Mouse (Mus musculus) heart, embryonic 12.5 days (tissue): ENCODE results near the gene Pycr1. TPM values are rescaled to one million over a fixed set of nuclear protein-coding genes. Genes with fewer than 3 reads are reported as not detected.

Experiments used
- ATAC-seq: fragments of 200-750 bp; cut with Nextera tagmentation; 2 replicates; pipeline ENCODE4 v1.8.0; 2017; ENCODE audit warnings: moderate TSS enrichment, moderate library complexity; ENCODE audit not compliant: insufficient number of reproducible peaks, low FRiP score
- H3K27ac ChIP-seq: fragments of 300-500 bp; sonication (generic); 2 replicates; pipeline ENCODE4 v1.5.1; 2016; ENCODE audit warnings: mild to moderate bottlenecking, moderate library complexity; ENCODE audit not compliant: poor library complexity, severe bottlenecking
- H3K27me3 ChIP-seq: fragments of 300-500 bp; sonication (generic); replicated peaks from 2 replicates; pipeline ENCODE4 v1.6.1; 2016; ENCODE audit warnings: mild to moderate bottlenecking, moderate library complexity
- H3K36me3 ChIP-seq: fragments of 300-500 bp; sonication (generic); 2 replicates; pipeline ENCODE4 v1.6.1; 2016; ENCODE audit warnings: mild to moderate bottlenecking, moderate library complexity
- H3K4me1 ChIP-seq: fragments of 300-500 bp; sonication (generic); replicated peaks from 2 replicates; pipeline ENCODE4 v1.6.1; 2016; ENCODE audit warnings: mild to moderate bottlenecking
- H3K4me2 ChIP-seq: fragments of 300-500 bp; sonication (generic); 2 replicates; pipeline ENCODE4 v1.6.1; 2016; ENCODE audit warnings: mild to moderate bottlenecking, moderate library complexity
- H3K4me3 ChIP-seq: fragments of 300-500 bp; sonication (generic); 2 replicates; pipeline ENCODE4 v1.5.1; 2016; ENCODE audit warnings: mild to moderate bottlenecking
- H3K9ac ChIP-seq: fragments of 300-500 bp; sonication (generic); 2 replicates; pipeline ENCODE4 v1.6.1; 2016; ENCODE audit warnings: mild to moderate bottlenecking, moderate library complexity
- H3K9me3 ChIP-seq: fragments of 300-500 bp; sonication (generic); replicated peaks from 2 replicates; pipeline ENCODE4 v1.6.1; 2016; ENCODE audit warnings: mild to moderate bottlenecking, moderate library complexity
- whole genome bisulfite sequencing: fragments of 180-500 bp; shearing (Covaris S2); methylation state at CpG from one replicate; pipeline ENCODE4 v1.1.7; 2016; 5-methylcytosine and 5-hydroxymethylcytosine counted together
- polyA plus RNA-seq: library from polyadenylated mRNA; unstranded; fragments of >200 nt; fragmentation: Nextera tagmentation; extraction: Ambion mirVana; gene quantifications from 2 replicates; pipeline ENCODE4 v1.2.1, GENCODE M21; 2016

Pycr1 gene
- polyA plus RNA-seq, 1 experiment from 2014 or later = 23.9 TPM

DNA sequence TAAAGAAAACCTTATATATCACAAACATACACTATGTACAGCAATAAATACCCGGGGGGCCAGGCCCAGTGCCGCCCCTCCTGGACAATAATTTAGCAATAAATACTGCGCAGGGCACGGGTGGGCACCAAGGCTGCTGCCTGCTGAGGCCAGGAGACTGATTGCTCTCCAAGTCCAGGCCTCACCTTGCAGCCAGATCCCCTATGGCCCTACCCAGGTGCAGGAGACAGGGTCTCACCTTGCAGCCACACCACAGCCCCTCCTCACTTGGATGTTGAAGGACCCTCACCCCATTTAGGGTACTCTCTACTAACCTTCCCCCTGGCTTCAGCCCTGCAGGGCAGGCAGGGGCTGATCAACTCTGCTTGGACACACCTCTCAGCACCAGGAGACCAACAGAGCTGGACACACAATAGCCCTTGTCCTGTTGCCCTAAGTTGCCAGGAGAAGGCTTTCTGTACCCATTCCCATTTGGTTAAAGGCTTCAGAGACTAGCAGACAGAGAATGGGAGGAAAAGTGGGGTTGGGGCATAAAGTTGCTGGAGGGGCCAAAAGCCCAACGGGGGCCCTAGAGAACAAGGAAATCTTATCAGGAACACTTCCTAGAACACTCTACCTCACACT lies 18.3 kb downstream of the Pycr1 start, which contains the start of gene Sirt7:
TSS of gene Sirt7 (minus strand) at position 89 of the 624 bp plus-strand sequence.
- H3K27ac ChIP-seq = peak within 1 kb of the TSS; percentile 54
- H3K4me1 ChIP-seq = peaks cover 37% of the 10 kb centered on the region
- no peaks in the 10 kb centered on the region for H3K9me3 ChIP-seq
- H3K4me2 ChIP-seq = peak within 1 kb of the TSS; percentile 91
- H3K9ac ChIP-seq = peak within 1 kb of the TSS; percentile 80
- H3K27me3 ChIP-seq = no peaks in the 10 kb centered on the region
- H3K36me3 ChIP-seq = peaks cover 51% of the 10 kb centered on the region
- WGBS = 12% methylated on average over 5 of the region's 5 CpGs
- ATAC-seq = no peak
- peak within 1 kb of the TSS; percentile 93 for H3K4me3 ChIP-seq

GRCm38 (mm10) chr11:120624680-120625111 lies 18.9 kb downstream of the Pycr1 start:
- Histone ChIP-seq H3K4me2 (peak overlapping the region; percentile 91), H3K27ac (peak overlapping the region; percentile 54), H3K27me3 (no peaks in the 10 kb centered on the region), H3K9me3 (no peaks in the 10 kb centered on the region), H3K36me3 (peaks cover 56% of the 10 kb centered on the region), H3K4me1 (peaks cover 31% of the 10 kb centered on the region), H3K4me3 (peak overlapping the region; percentile 93), H3K9ac (peak overlapping the region; percentile 80)
- peak; percentile 81 for ATAC-seq
- WGBS = under 1% methylated on average over 53 of the region's 53 CpGs

GRCm38 (mm10) chr11:120623961-120624679 lies 19.4 kb downstream of the Pycr1 start:
- peak; percentile 85 for ATAC-seq
- no peaks in the 10 kb centered on the region for H3K27me3 ChIP-seq
- peak overlapping the region; percentile 93 for H3K4me3 ChIP-seq
- peaks cover 56% of the 10 kb centered on the region for H3K36me3 ChIP-seq
- H3K4me1 ChIP-seq = peaks cover 26% of the 10 kb centered on the region
- peak overlapping the region; percentile 54 for H3K27ac ChIP-seq
- H3K4me2 ChIP-seq = peak overlapping the region; percentile 91
- peak overlapping the region; percentile 80 for H3K9ac ChIP-seq
- H3K9me3 ChIP-seq = no peaks in the 10 kb centered on the region
- 12% methylated on average over 30 of the region's 30 CpGs for WGBS

DNA sequence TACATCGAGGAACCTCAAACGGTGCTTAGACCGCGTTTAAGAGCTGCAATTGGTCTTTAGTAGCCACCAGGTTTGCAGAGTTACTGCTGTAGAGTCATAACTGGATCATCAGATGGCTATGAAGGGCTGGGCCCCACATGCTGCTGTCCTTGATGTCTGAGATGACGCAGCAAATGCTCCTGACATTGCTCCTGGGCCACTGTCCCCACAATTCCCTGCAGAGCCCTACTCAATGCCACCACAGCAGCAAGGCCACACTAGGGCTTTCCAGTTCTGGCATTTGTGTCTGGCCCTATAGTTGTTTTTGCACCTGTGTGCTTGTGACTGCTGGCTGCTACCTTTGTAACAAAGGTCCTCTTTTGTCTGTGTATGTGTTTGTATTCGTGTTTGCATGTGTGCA lies 20.8 kb downstream of the Pycr1 start:
- Histone ChIP-seq H3K4me3 (no peak overlapping the region), H3K27me3 (no peaks in the 10 kb centered on the region), H3K4me2 (no peak overlapping the region), H3K4me1 (peaks cover 28% of the 10 kb centered on the region), H3K27ac (no peak overlapping the region), H3K36me3 (peaks cover 60% of the 10 kb centered on the region), H3K9me3 (no peaks in the 10 kb centered on the region), H3K9ac (no peak overlapping the region)
- 84% methylated on average over 6 of the region's 6 CpGs for WGBS
- ATAC-seq = no peak

- Histone ChIP-seq H3K9me3 (no peaks in the 10 kb centered on the region), H3K36me3 (peaks cover 51% of the 10 kb centered on the region), H3K4me1 (peaks cover 32% of the 10 kb centered on the region), H3K4me2 (no peak overlapping the region), H3K9ac (no peak overlapping the region), H3K27ac (no peak overlapping the region), H3K27me3 (no peaks in the 10 kb centered on the region), H3K4me3 (no peak overlapping the region)
- WGBS = 90% methylated on average over 14 of the region's 14 CpGs
- no peak for ATAC-seq
These were observed 23.4 kb downstream of the Pycr1 start for GRCm38 (mm10) chr11:120620195-120620594.

DNA sequence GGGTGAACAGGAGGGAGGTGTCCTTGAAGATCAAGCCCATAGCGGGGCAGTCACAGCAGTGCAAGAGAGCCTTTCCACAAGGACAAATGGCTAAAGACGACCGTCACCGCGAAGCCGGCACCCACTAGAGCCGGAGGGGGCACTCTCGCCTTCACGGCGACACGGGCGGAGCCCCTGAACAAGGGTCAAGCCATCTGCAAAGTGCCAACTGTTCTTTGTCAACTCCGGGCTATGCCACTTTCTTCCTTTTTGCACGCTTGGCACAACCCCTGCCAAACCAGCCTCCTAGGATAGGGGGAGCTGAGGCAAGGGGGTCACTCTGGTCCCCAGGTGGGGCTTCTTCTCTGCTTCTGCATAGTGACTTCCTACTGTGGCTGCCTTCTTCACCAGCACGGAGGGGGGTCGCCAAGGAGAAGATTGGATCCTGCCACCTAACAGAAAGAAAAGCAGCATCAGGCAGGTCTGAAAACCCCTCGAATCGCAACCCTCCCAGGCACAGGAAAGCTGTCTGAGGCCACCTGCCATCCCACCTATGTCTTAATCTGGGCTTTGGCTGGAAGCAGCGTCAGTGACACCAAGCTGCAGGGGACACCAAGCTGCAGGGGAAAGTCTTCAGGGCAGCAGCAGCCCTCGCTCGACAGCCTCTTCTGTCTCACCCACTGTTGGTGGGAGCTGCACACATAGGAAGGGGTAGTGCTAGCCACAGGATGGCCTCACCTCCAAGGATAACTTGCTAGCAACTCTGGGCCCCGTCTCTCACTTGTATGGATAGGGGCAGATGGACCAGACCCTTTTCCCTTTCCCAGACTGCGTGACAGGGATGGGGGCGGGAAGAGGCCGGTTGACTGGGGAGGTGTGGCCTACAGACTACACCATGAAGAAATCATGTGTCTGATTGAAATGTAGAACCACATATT lies 24.7 kb downstream of the Pycr1 start:
- Histone ChIP-seq H3K4me3 (no peak overlapping the region), H3K9me3 (no peaks in the 10 kb centered on the region), H3K4me1 (peaks cover 29% of the 10 kb centered on the region), H3K36me3 (peaks cover 62% of the 10 kb centered on the region), H3K4me2 (peak overlapping the region; percentile 89; the same call in 1 of the 2 replicates), H3K9ac (no peak overlapping the region; the same call in 1 of the 2 replicates), H3K27me3 (no peaks in the 10 kb centered on the region), H3K27ac (no peak overlapping the region)
- WGBS = 93% methylated on average over 25 of the region's 25 CpGs
- no peak for ATAC-seq

DNA sequence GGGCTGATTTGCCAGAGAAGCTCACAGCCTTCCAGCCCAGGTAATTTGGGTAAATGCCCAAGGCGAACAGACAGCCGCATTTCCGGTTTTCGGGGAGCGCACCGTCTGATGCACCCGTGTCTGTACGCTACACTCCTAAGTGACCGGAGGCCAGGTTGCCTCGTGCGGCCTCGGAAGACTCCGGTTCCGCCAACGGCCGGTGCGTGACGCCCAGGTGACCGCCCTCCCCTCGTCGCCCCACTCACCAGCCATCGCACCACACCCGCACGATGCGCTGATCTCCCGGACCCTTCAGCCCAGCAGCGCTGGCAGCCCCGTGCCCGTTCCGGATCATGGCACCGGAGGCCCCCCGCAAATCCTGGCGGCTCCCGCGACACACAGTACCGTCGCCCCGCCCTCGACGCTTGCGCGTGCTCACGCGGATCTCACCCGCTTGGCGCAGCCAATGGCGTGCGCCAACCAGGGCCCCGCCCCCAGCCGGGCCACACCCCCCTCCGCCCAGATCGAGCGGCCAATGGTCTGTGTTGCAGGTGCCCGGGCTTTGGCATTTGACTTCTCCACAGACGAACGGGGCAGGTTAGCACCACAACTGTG lies 26.0 kb downstream of the Pycr1 start, which contains the start of gene Pcyt2:
TSS of gene Pcyt2 (minus strand) at position 418 of the 594 bp plus-strand sequence.
- peaks cover 27% of the 10 kb centered on the region for H3K4me1 ChIP-seq
- peak within 1 kb of the TSS; percentile 84 for H3K4me3 ChIP-seq
- H3K9ac ChIP-seq = peak within 1 kb of the TSS; percentile 87
- H3K36me3 ChIP-seq = peaks cover 70% of the 10 kb centered on the region
- WGBS = under 1% methylated on average over 56 of the region's 56 CpGs
- H3K27me3 ChIP-seq = no peaks in the 10 kb centered on the region
- H3K27ac ChIP-seq = peak within 1 kb of the TSS; percentile 75
- peak within 1 kb of the TSS; percentile 89 for H3K4me2 ChIP-seq
- no peaks in the 10 kb centered on the region for H3K9me3 ChIP-seq
- peak; percentile 97 for ATAC-seq

DNA sequence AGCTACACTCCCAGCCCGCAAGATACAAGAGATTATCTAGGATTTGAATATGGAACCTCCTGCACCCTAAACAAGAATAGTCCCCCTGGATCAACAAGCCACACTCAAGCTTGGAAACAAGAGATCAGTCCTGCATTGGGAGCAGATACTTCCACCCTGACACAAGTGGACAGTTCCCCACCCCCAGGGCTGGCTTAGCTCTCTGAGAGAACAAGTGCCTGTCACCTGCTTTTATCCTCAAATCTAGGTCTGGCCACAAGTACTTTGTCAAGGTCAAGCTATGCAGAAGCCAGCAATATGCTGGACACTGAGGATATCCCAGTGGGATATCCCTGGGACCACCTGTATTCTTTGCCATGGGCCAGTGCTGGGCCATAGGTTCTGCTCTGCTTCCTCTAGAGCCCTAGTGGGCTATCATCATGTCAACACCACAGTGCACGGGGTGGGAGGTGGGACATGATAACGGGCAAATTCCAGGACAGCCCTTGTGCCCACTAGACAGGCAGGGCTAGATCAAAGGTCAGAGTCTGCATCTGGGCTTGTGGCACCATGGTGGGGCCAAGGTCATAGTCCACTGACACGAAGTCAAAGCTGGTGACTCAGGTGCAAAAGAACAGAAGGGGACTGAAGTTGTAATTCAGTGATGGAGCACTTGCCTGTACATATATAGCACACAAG lies 26.8 kb downstream of the Pycr1 start:
- Histone ChIP-seq H3K9me3 (no peaks in the 10 kb centered on the region), H3K9ac (peak overlapping the region; percentile 87), H3K27me3 (no peaks in the 10 kb centered on the region), H3K4me2 (peak overlapping the region; percentile 89), H3K4me3 (peak overlapping the region; percentile 84), H3K36me3 (peaks cover 70% of the 10 kb centered on the region), H3K27ac (peak overlapping the region; percentile 75; the same call in 1 of the 2 replicates), H3K4me1 (peaks cover 27% of the 10 kb centered on the region)
- 28% methylated on average over 4 of the region's 4 CpGs for WGBS
- no peak for ATAC-seq

- Histone ChIP-seq H3K9me3 (no peaks in the 10 kb centered on the region), H3K4me3 (no peak overlapping the region), H3K9ac (peak overlapping the region; percentile 50; the same call in 1 of the 2 replicates), H3K27ac (no peak overlapping the region), H3K36me3 (peaks cover 71% of the 10 kb centered on the region), H3K4me1 (peaks cover 27% of the 10 kb centered on the region), H3K27me3 (no peaks in the 10 kb centered on the region), H3K4me2 (no peak overlapping the region)
- 90% methylated on average over 11 of the region's 11 CpGs for WGBS
- no peak for ATAC-seq
These were observed 27.9 kb downstream of the Pycr1 start for GRCm38 (mm10) chr11:120615606-120616203.

DNA sequence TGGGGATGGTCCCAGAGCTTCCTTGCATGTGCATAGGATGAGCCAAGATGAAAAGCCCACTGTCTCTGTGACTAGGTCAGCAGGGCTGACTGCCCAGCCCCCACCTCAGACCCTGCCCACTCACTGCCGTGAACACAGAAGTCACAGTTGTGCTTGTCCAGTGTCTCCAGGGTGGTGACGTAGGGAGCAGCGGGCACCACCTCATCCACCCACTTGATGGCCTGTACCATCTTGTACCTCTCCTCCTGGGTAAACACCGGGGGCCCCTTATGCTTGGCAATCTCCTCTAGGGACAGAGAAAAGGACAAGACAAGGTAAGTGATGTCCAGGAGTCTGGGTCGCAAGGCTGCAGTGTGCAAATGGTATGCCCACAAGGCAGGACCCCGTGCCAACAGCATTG lies 28.4 kb downstream of the Pycr1 start:
- Histone ChIP-seq H3K27me3 (no peaks in the 10 kb centered on the region), H3K4me3 (no peak overlapping the region), H3K36me3 (peaks cover 71% of the 10 kb centered on the region), H3K4me1 (peaks cover 27% of the 10 kb centered on the region), H3K27ac (no peak overlapping the region), H3K9ac (no peak overlapping the region), H3K9me3 (no peaks in the 10 kb centered on the region), H3K4me2 (no peak overlapping the region)
- ATAC-seq = no peak
- 95% methylated on average over 6 of the region's 6 CpGs for WGBS
